Mouse (Mus musculus) spleen, adult 2 months (tissue): Measurements from ENCODE around the gene Rabepk.

ENCODE experiments used
- CTCF ChIP-seq: fragments of 200-500 bp; IDR thresholded peaks from 2 replicates; pipeline ENCODE4 v1.5.1; 2011; ENCODE audit warnings: mild to moderate bottlenecking, inconsistent platforms; ENCODE audit not compliant: insufficient read depth, insufficient read length, insufficient replicate concordance; ENCODE audit errors: extremely low read depth
- POLR2A ChIP-seq: fragments of 200-500 bp; IDR thresholded peaks from 2 replicates; pipeline ENCODE4 v1.6.1; 2011; ENCODE audit warnings: low read depth, low read length, inconsistent platforms

GRCm38 (mm10) chr2:34764801-34765200, 34.9 kb downstream of the Rabepk start:
- TF ChIP-seq POLR2A (no peak), CTCF (no peak)
